Mouse (Mus musculus) testis, adult 10 weeks (tissue): ENCODE data around the gene Lrch3. TPM values are rescaled to one million over a fixed set of nuclear protein-coding genes. Genes with fewer than 3 reads are reported as not detected.

Source experiments
- polyA plus RNA-seq: library from polyadenylated mRNA; stranded (reverse); fragments of 350-450 nt; fragmentation: Illumina TruSeq; extraction: RNeasy Lipid Tissue Mini Kit (QIAGEN cat#74804); gene quantifications from one replicate; pipeline ENCODE4 v1.2.3, GENCODE M21; 2014; ENCODE audit warnings: low read depth, low replicate concordance

Lrch3 gene
- 21.8 TPM for polyA plus RNA-seq

GRCm38 (mm10) chr16:32913937-32914881 lies at the start of gene Lrch3:
Gene Lrch3, plus strand, starts transcription at chr16:32914100.

GRCm38 (mm10) chr16:32877343-32878156 lies 36.4 kb upstream of the Lrch3 start, which contains the start of the genes Fyttd1 and Rubcn:
Gene Fyttd1, plus strand, starts transcription at chr16:32877500.
Gene Rubcn, minus strand, starts transcription at chr16:32877766.

GRCm38 (mm10) chr16:33056095-33056785 lies 142.3 kb downstream of the Lrch3 start, which contains the start of the genes Iqcg and Rpl35a:
Gene Iqcg, minus strand, starts transcription at chr16:33056218.
Gene Rpl35a, plus strand, starts transcription at chr16:33056453.

DNA sequence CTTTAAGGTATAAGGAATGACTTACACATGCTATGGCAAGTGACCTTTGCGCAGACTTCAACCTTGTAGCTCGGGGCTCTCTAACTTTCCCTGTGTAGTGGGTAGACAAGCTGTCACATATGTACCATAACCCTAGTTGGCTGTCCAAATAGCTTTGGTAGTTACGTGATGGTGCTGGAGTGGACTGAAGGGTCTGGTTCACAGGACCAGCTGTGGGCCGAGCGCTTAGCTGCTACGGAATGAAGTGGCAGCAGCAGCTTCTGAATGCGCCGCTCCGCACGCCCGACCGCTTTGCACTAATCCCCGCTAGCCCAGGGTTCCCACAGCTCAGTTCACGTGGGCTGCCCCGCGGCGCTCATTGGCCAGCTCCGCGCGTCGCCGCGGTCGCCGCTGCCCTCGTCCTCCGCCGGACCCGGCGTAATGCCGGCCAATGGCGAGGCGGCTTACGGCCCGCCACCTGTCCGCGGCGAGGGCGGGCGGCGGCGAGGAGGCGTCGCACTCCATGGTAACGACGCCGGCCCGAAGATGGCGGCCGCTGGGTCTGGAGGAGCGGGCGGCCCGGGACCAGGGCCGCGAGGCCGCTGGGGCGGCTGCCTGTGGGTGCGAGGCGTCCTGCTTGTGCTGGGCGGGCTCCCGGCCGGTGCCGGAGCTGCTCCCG lies 148.3 kb downstream of the Lrch3 start, which contains the start of gene Lmln:
Lmln (plus strand) TSS at position 498 of the 658 bp plus-strand sequence.

Other genes starting within 250 kb of the Lrch3 start
- gene Muc4, start 178.2 kb upstream of the Lrch3 start, polyA plus RNA-seq = 11.9 TPM
- 0.83 TPM for gene Muc20, start 116.7 kb upstream of the Lrch3 start, polyA plus RNA-seq
- not detected for gene Smbd1, start 103.6 kb upstream of the Lrch3 start, polyA plus RNA-seq
- 695 TPM for gene Fyttd1, start 36.6 kb upstream of the Lrch3 start, polyA plus RNA-seq
- 19.2 TPM for gene Rubcn, start 36.3 kb upstream of the Lrch3 start, polyA plus RNA-seq
- gene Iqcg, start 142.1 kb downstream of the Lrch3 start, polyA plus RNA-seq = 192 TPM
- 524 TPM for gene Rpl35a, start 142.4 kb downstream of the Lrch3 start, polyA plus RNA-seq
- 5.2 TPM for gene Lmln, start 148.4 kb downstream of the Lrch3 start, polyA plus RNA-seq